Mouse (Mus musculus): ENCODE measurements around the gene Dnajb11. TPM values are rescaled to one million over a fixed set of nuclear protein-coding genes. Genes with fewer than 3 reads are reported as not detected.
A peak's percentile ranks its signal among the peaks of the same experiment; 100 is the strongest.

The Dnajb11 gene
- polyA plus RNA-seq (2015; fragmentation: Nextera tagmentation; extraction: Ambion mirVana) = 120 and 125 TPM in 2 replicates

DNA sequence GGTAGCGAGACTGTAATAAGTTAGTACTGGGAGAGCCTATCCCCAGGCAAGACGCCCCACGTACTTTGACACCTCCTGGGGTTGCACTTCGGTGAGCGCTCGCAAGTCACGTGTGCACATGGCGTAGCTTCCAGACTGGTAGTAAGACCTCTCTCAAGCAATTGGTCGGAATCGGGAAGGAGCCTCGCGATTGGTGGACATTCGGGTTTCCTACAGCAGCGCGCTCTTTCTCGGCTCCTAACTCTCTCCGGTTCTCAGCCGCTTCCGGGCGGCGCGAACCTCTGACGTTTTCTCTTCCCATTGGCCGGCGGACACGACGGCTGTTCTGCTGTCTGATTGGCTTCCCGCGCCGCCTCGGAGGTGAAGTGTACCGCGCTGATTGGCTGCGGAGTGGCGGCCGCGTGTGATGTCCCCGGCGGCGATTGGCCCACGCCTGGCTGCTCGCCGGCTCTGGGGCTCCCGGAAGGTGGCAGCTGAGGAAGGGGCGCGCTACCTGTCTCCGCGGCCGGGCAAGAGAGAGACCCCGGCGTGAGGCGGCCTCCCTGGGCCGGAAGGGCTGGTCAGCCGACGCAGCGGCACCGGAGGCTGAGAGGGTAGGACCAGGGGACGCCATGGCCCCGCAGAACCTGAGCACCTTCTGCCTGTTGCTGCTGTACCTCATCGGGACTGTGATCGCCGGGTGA, at the start of gene Dnajb11, which contains the start of gene Tbccd1:
Gene Dnajb11, plus strand, starts transcription at position 415 of the 683 bp plus-strand sequence.
Gene Tbccd1, minus strand, starts transcription at position 239 of the 683 bp plus-strand sequence.
- Histone ChIP-seq H3K27ac (peak within 1 kb of the TSS; percentile 89), H3K27me3 (replicated peaks) (no peaks in the 10 kb centered on the region), H3K9ac (peak within 1 kb of the TSS; percentile 89), H3K36me3 (0 out of 2 replicates have a peak, but pooled peaks cover 2% of the 10 kb centered on the region), H3K4me3 (replicated peaks) (peak within 1 kb of the TSS; percentile 99), H3K9me3 (no peaks in the 10 kb centered on the region), H3K4me2 (replicated peaks) (peak within 1 kb of the TSS; percentile 80), H3K4me1 (replicated peaks) (peaks cover 10% of the 10 kb centered on the region)
- ATAC-seq = peak; percentile 99
- WGBS = under 1% methylated on average over 62 of the region's 62 CpGs

DNA sequence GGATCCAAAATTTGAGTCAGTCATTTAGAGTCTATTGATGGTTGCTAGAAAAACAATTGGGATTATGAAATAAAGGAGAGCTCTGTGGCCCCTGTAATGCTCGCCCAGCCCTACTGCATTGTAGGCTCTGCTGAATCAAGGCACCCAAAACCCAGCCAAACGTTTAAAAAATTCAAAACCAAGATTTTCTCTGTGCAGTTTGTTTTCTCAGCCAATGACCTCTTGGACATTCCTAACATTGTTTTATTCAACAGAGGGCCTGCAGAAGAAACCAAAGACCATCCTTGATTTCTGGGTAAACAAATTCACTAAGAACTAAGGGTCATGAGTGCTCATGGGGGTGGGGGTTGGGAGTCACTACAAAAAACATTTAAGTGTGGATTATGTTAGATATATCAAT, 46.2 kb upstream of the Dnajb11 start, which contains the start of gene Crygs:
Gene Crygs, minus strand, starts transcription at position 101 of the 400 bp plus-strand sequence.
- H3K9ac ChIP-seq = no peak within 1 kb of the TSS
- H3K36me3 ChIP-seq = no peaks in the 10 kb centered on the region
- 0 out of 2 replicates have a peak, but pooled peaks cover 3% of the 10 kb centered on the region for H3K4me1 ChIP-seq (replicated peaks)
- no peaks in the 10 kb centered on the region for H3K9me3 ChIP-seq
- no peak within 1 kb of the TSS for H3K27ac ChIP-seq
- no peaks in the 10 kb centered on the region for H3K27me3 ChIP-seq (replicated peaks)
- H3K4me2 ChIP-seq (replicated peaks) = no peak within 1 kb of the TSS
- no peak for ATAC-seq
- H3K4me3 ChIP-seq (replicated peaks) = no peak within 1 kb of the TSS
- WGBS = 49% methylated on average over 2 of the region's 2 CpGs

GRCm38 (mm10) chr16:22820731-22821130, 36.9 kb upstream of the Dnajb11 start:
- H3K9me3 ChIP-seq = no peaks in the 10 kb centered on the region
- peaks cover 4% of the 10 kb centered on the region; the same call in 1 of the 2 replicates for H3K36me3 ChIP-seq
- no peak overlapping the region for H3K4me3 ChIP-seq (replicated peaks)
- no peak overlapping the region for H3K4me2 ChIP-seq (replicated peaks)
- H3K27me3 ChIP-seq (replicated peaks) = no peaks in the 10 kb centered on the region
- H3K4me1 ChIP-seq (replicated peaks) = no peaks in the 10 kb centered on the region
- H3K9ac ChIP-seq = no peak overlapping the region
- WGBS = 52% methylated on average over 8 of the region's 8 CpGs
- no peak for ATAC-seq
- H3K27ac ChIP-seq = no peak overlapping the region

- no peaks in the 10 kb centered on the region for H3K4me1 ChIP-seq (replicated peaks)
- ATAC-seq = no peak
- no peaks in the 10 kb centered on the region for H3K27me3 ChIP-seq (replicated peaks)
- H3K36me3 ChIP-seq = peaks cover 3% of the 10 kb centered on the region
- H3K4me2 ChIP-seq (replicated peaks) = no peak overlapping the region
- H3K27ac ChIP-seq = no peak overlapping the region
- no peak overlapping the region for H3K4me3 ChIP-seq (replicated peaks)
- no peak overlapping the region for H3K9ac ChIP-seq
- WGBS = 92% methylated on average over 3 of the region's 3 CpGs
- H3K9me3 ChIP-seq = no peaks in the 10 kb centered on the region
Observed at GRCm38 (mm10) chr16:22832932-22833525, 24.6 kb upstream of the Dnajb11 start.

DNA sequence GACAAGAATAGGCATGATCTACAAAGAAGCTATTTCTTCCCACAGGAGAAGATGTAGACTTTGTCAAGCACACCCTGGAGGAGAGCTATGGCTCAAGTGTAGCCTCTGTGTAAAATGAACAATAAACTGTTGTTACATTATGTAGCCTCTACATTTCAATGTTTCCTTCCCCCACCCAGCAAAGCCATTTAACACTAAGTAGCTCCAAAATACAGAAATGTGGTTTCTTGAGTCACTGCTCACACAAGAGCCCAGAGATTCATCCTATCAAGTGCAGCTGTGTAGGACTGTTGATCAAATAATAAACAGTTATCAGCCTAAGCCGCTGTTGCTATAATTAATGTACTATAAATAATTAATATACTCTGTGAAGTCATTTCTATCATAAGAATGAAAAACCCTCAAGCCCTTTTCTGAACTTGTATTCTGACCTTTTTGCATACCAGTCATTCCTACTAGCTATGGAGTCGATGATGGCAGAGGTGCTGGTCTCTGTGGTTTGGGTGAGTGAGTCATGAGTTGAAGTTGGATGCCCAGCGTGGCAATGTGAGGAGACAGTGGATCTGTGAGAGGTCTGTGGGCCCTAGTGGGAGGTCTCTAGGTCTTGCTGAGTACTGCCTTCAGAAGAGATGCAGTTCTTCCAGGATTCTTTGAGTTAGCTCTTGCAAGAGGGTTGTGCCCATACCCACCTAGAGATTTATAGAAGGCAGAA, 18.3 kb upstream of the Dnajb11 start:
- WGBS = 82% methylated on average over 3 of the region's 3 CpGs
- Histone ChIP-seq H3K4me2 (replicated peaks) (no peak overlapping the region), H3K9me3 (no peaks in the 10 kb centered on the region), H3K9ac (no peak overlapping the region), H3K4me1 (replicated peaks) (no peaks in the 10 kb centered on the region), H3K27ac (no peak overlapping the region), H3K27me3 (replicated peaks) (no peaks in the 10 kb centered on the region), H3K4me3 (replicated peaks) (no peak overlapping the region), H3K36me3 (peaks cover 7% of the 10 kb centered on the region; the same call in 1 of the 2 replicates)
- ATAC-seq = no peak

DNA sequence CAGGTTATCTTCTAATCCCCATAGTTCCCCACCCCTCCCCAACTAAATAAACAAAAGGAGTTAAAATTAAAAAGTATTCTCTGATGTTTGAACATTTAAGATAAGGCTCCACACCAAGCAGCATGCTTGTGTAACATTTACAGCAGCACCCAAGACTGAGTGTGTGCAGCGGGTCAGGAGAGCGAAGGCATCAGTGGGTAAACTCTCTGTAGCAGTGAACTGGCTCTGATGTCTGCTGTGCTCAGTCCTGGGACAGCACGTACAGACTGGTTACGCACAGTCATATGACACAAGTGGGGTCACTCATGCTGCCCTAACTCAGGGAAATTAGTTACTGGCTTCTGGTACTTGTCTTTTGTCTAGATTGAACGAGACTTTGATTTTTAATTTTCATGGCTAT, 14.8 kb upstream of the Dnajb11 start:
- Histone ChIP-seq H3K36me3 (0 out of 2 replicates have a peak, but pooled peaks cover 7% of the 10 kb centered on the region), H3K9me3 (no peaks in the 10 kb centered on the region), H3K9ac (no peak overlapping the region), H3K4me3 (replicated peaks) (no peak overlapping the region), H3K27me3 (replicated peaks) (no peaks in the 10 kb centered on the region), H3K27ac (no peak overlapping the region), H3K4me1 (replicated peaks) (0 out of 2 replicates have a peak, but pooled peaks cover 2% of the 10 kb centered on the region), H3K4me2 (replicated peaks) (no peak overlapping the region)
- peak; percentile 62 for ATAC-seq
- 82% methylated on average over 5 of the region's 5 CpGs for WGBS

GRCm38 (mm10) chr16:22844061-22844801, 13.4 kb upstream of the Dnajb11 start:
- Histone ChIP-seq H3K4me3 (replicated peaks) (peak overlapping the region; percentile 50), H3K9ac (peak overlapping the region; percentile 72), H3K36me3 (0 out of 2 replicates have a peak, but pooled peaks cover 2% of the 10 kb centered on the region), H3K4me1 (replicated peaks) (0 out of 2 replicates have a peak, but pooled peaks cover 2% of the 10 kb centered on the region), H3K27ac (peak overlapping the region; percentile 67; the same call in 1 of the 2 replicates), H3K9me3 (no peaks in the 10 kb centered on the region), H3K4me2 (replicated peaks) (peak overlapping the region; percentile 93), H3K27me3 (replicated peaks) (no peaks in the 10 kb centered on the region)
- ATAC-seq = peak; percentile 95
- 2% methylated on average over 26 of the region's 26 CpGs for WGBS

GRCm38 (mm10) chr16:22844834-22845233, 12.8 kb upstream of the Dnajb11 start:
- Histone ChIP-seq H3K4me1 (replicated peaks) (0 out of 2 replicates have a peak, but pooled peaks cover 2% of the 10 kb centered on the region), H3K9me3 (no peaks in the 10 kb centered on the region), H3K4me2 (replicated peaks) (peak overlapping the region; percentile 93), H3K27me3 (replicated peaks) (no peaks in the 10 kb centered on the region), H3K36me3 (0 out of 2 replicates have a peak, but pooled peaks cover 2% of the 10 kb centered on the region), H3K27ac (peak overlapping the region; percentile 67; the same call in 1 of the 2 replicates), H3K4me3 (replicated peaks) (peak overlapping the region; percentile 50), H3K9ac (no peak overlapping the region)
- 35% methylated on average over 5 of the region's 5 CpGs for WGBS
- no peak; the same call in 1 of the 2 replicates for ATAC-seq

DNA sequence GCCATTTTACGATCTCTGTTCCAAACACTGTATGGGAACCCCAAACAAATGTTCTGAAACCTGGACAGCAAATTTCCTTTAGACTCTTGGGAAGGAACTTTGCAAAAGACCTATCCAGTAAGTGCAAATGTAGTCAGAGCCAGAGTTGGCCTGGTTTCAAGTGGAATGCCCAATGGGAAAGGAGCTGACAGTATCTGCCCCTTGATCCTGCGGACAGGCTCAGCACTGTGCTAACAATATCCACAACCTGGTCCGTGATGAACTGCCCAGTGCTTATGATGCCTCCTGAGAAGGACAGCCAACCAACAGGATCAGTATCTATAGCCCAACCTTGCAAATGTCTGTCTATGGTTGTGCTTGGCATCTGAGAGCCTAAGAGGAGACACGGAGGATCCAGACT, 12.2 kb upstream of the Dnajb11 start:
- Histone ChIP-seq H3K9me3 (no peaks in the 10 kb centered on the region), H3K36me3 (0 out of 2 replicates have a peak, but pooled peaks cover 2% of the 10 kb centered on the region), H3K4me2 (replicated peaks) (no peak overlapping the region), H3K4me3 (replicated peaks) (no peak overlapping the region), H3K27ac (no peak overlapping the region), H3K9ac (no peak overlapping the region), H3K27me3 (replicated peaks) (no peaks in the 10 kb centered on the region), H3K4me1 (replicated peaks) (0 out of 2 replicates have a peak, but pooled peaks cover 2% of the 10 kb centered on the region)
- 84% methylated on average over 4 of the region's 4 CpGs for WGBS
- ATAC-seq = no peak

GRCm38 (mm10) chr16:22847686-22848085, 10.0 kb upstream of the Dnajb11 start:
- Histone ChIP-seq H3K27ac (no peak overlapping the region), H3K9ac (no peak overlapping the region), H3K4me1 (replicated peaks) (0 out of 2 replicates have a peak, but pooled peaks cover 2% of the 10 kb centered on the region), H3K4me3 (replicated peaks) (no peak overlapping the region), H3K4me2 (replicated peaks) (no peak overlapping the region), H3K9me3 (no peaks in the 10 kb centered on the region), H3K36me3 (no peaks in the 10 kb centered on the region), H3K27me3 (replicated peaks) (no peaks in the 10 kb centered on the region)
- 78% methylated on average over 1 of the region's 1 CpGs for WGBS
- ATAC-seq = no peak

GRCm38 (mm10) chr16:22848331-22848730, 9.3 kb upstream of the Dnajb11 start:
- H3K9ac ChIP-seq = no peak overlapping the region

More at GRCm38 (mm10) chr16:22848331-22848730, 9.3 kb upstream of the Dnajb11 start:
- no peaks in the 10 kb centered on the region for H3K9me3 ChIP-seq
- no peaks in the 10 kb centered on the region for H3K36me3 ChIP-seq
- H3K4me2 ChIP-seq (replicated peaks) = no peak overlapping the region
- H3K4me3 ChIP-seq (replicated peaks) = no peak overlapping the region
- no peak for ATAC-seq
- 82% methylated on average over 1 of the region's 1 CpGs for WGBS
- H3K27ac ChIP-seq = no peak overlapping the region
- H3K4me1 ChIP-seq (replicated peaks) = 0 out of 2 replicates have a peak, but pooled peaks cover 2% of the 10 kb centered on the region
- H3K27me3 ChIP-seq (replicated peaks) = no peaks in the 10 kb centered on the region
